Mouse (Mus musculus) neural tube, embryonic 14.5 days (tissue): ENCODE measurements around the gene Stard8. TPM values are rescaled to one million over a fixed set of nuclear protein-coding genes. Genes with fewer than 3 reads are reported as not detected.

Experiments used
- ATAC-seq: fragments of 200-750 bp; cut with Nextera tagmentation; 2 replicates; pipeline ENCODE4 v1.8.0; 2017; ENCODE audit warnings: low read depth, mild to moderate bottlenecking, moderate TSS enrichment, moderate library complexity
- H3K27ac ChIP-seq: fragments of 300-500 bp; sonication (generic); 2 replicates; pipeline ENCODE4 v1.5.1; 2014; ENCODE audit warnings: low read depth, mild to moderate bottlenecking, control low read depth, low read length, moderate library complexity, mixed read lengths
- H3K27me3 ChIP-seq: fragments of 300-500 bp; sonication (generic); 2 replicates; pipeline ENCODE4 v1.6.1; 2014; ENCODE audit warnings: low read length; ENCODE audit not compliant: control insufficient read depth, insufficient read depth
- H3K36me3 ChIP-seq: fragments of 300-500 bp; sonication (generic); 2 replicates; pipeline ENCODE4 v1.6.1; 2014; ENCODE audit warnings: low read length, mixed read lengths; ENCODE audit not compliant: control insufficient read depth, insufficient read depth
- H3K4me1 ChIP-seq: fragments of 300-500 bp; sonication (generic); 2 replicates; pipeline ENCODE4 v1.6.1; 2014; ENCODE audit warnings: low read length; ENCODE audit not compliant: control insufficient read depth, insufficient read depth
- H3K4me2 ChIP-seq: fragments of 300-500 bp; sonication (generic); 2 replicates; pipeline ENCODE4 v1.6.1; 2014; ENCODE audit warnings: mild to moderate bottlenecking, low read depth, low read length, control low read depth
- H3K4me3 ChIP-seq: fragments of 300-500 bp; sonication (generic); 2 replicates; pipeline ENCODE4 v1.5.1; 2014; ENCODE audit warnings: low read depth, low read length, control low read depth, mixed read lengths
- H3K9ac ChIP-seq: fragments of 300-500 bp; sonication (generic); replicated peaks from 2 replicates; pipeline ENCODE4 v1.6.1; 2014; ENCODE audit warnings: low read depth, mild to moderate bottlenecking, control low read depth, low read length, mixed read lengths
- H3K9me3 ChIP-seq: fragments of 300-500 bp; sonication (generic); 2 replicates; pipeline ENCODE4 v1.6.1; 2016; ENCODE audit warnings: low read length; ENCODE audit not compliant: control insufficient read depth
- WGBS: fragments of 180-500 bp; shearing (Covaris S2); extraction: QIAGEN DNeasy Blood & Tissue Kit; methylation state at CpG from one replicate; pipeline ENCODE4 v1.1.7; 2014; 5-methylcytosine and 5-hydroxymethylcytosine counted together
- polyA plus RNA-seq: library from polyadenylated mRNA; unstranded; fragments of >200 nt; fragmentation: Nextera tagmentation; extraction: Ambion mirVana; gene quantifications from 2 replicates; pipeline ENCODE4 v1.2.1, GENCODE M21; 2014

The Stard8 gene
- polyA plus RNA-seq, 1 experiment from 2014 or later, result 1.4 TPM

GRCm38 (mm10) chrX:99054512-99054911 lies 51.5 kb downstream of the Stard8 start:
- no peak overlapping the region for H3K27ac ChIP-seq
- H3K9me3 ChIP-seq, result no peaks in the 10 kb centered on the region
- no peaks in the 10 kb centered on the region for H3K27me3 ChIP-seq
- H3K4me1 ChIP-seq, result no peaks in the 10 kb centered on the region
- WGBS, result 76% methylated on average over 7 of the region's 7 CpGs
- no peak overlapping the region for H3K4me2 ChIP-seq
- no peaks in the 10 kb centered on the region for H3K36me3 ChIP-seq
- H3K4me3 ChIP-seq, result no peak overlapping the region
- no peak overlapping the region for H3K9ac ChIP-seq
- no peak for ATAC-seq

DNA sequence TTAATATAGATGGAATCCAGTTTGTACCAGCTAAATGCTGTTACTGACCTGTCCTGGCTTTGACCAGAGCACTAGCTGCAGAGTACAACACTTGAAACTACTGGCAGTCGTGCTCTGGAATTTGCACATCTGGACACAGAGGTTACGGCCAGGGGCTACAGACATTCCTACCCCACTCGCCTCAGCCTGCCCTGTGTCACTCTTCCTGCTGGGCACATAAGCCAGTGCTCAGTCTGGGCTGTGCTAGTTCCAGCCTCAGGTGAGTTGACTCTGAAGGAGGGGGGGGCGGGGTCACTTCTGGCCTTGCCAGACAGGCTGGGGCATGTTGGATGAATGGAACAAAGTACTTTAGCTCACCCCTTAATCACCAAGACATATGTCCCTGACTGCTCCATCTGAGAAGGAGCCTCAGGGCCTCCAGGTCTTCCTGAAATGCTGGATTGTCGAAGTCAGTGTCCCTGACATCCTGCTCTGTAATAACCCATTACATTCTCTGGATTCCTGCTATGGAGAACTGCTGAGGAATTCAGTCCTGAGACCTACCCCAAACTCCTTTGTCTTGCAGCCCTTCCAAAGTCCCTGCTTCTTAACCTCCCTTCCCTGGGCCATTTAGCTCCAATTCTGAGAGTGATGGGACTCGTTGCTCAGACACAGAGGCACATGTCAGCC lies 54.9 kb downstream of the Stard8 start:
- H3K27ac ChIP-seq, result no peak overlapping the region
- no peaks in the 10 kb centered on the region for H3K4me1 ChIP-seq
- H3K4me3 ChIP-seq, result no peak overlapping the region
- no peak overlapping the region for H3K4me2 ChIP-seq
- H3K9me3 ChIP-seq, result no peaks in the 10 kb centered on the region
- 67% methylated on average over 6 of the region's 6 CpGs for WGBS
- no peak for ATAC-seq
- no peaks in the 10 kb centered on the region for H3K27me3 ChIP-seq
- H3K36me3 ChIP-seq, result no peaks in the 10 kb centered on the region
- no peak overlapping the region for H3K9ac ChIP-seq

DNA sequence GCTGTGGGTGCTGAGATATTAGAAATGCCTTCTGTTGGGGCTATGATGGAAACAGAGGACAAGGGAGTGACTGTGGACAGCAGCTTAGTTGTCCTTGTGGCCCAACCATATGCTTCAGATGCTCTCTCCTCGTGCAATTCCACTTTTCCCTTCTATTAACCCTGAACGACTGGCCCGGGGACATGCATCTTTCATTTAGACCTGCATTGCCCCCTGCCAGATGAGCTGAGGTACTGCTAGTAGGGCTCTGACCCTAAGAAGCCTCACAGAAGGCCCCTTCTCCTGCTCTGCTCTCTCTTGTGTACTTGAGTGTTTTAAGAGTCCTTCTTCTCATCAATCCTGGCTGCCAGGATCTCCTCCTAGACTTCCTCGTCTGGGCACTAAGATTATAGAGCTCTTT lies 56.1 kb downstream of the Stard8 start:
- WGBS, result 25% methylated on average over 4 of the region's 4 CpGs
- no peaks in the 10 kb centered on the region for H3K4me1 ChIP-seq
- H3K27me3 ChIP-seq, result no peaks in the 10 kb centered on the region
- no peaks in the 10 kb centered on the region for H3K9me3 ChIP-seq
- no peak for ATAC-seq
- H3K4me2 ChIP-seq, result no peak overlapping the region
- H3K27ac ChIP-seq, result no peak overlapping the region
- H3K36me3 ChIP-seq, result no peaks in the 10 kb centered on the region
- no peak overlapping the region for H3K4me3 ChIP-seq
- no peak overlapping the region for H3K9ac ChIP-seq

GRCm38 (mm10) chrX:99065582-99065981 lies 62.5 kb downstream of the Stard8 start:
- no peaks in the 10 kb centered on the region for H3K27me3 ChIP-seq
- H3K4me3 ChIP-seq, result no peak overlapping the region
- no peaks in the 10 kb centered on the region for H3K36me3 ChIP-seq
- H3K27ac ChIP-seq, result no peak overlapping the region
- WGBS, result 95% methylated on average over 9 of the region's 9 CpGs
- H3K4me1 ChIP-seq, result no peaks in the 10 kb centered on the region
- ATAC-seq, result no peak
- H3K9ac ChIP-seq, result no peak overlapping the region
- H3K9me3 ChIP-seq, result no peaks in the 10 kb centered on the region
- no peak overlapping the region for H3K4me2 ChIP-seq

- no peaks in the 10 kb centered on the region for H3K9me3 ChIP-seq
- H3K27ac ChIP-seq, result no peak overlapping the region
- no peak overlapping the region for H3K9ac ChIP-seq
- H3K27me3 ChIP-seq, result no peaks in the 10 kb centered on the region
- no peak overlapping the region for H3K4me3 ChIP-seq
- no peak overlapping the region for H3K4me2 ChIP-seq
- ATAC-seq, result no peak
- 92% methylated on average over 9 of the region's 9 CpGs for WGBS
- H3K4me1 ChIP-seq, result no peaks in the 10 kb centered on the region
- no peaks in the 10 kb centered on the region for H3K36me3 ChIP-seq
Observed at GRCm38 (mm10) chrX:99066550-99066949, 63.5 kb downstream of the Stard8 start.

GRCm38 (mm10) chrX:99067232-99067631 lies 64.2 kb downstream of the Stard8 start:
- H3K9me3 ChIP-seq, result no peaks in the 10 kb centered on the region
- H3K4me2 ChIP-seq, result no peak overlapping the region
- H3K4me1 ChIP-seq, result no peaks in the 10 kb centered on the region
- no peaks in the 10 kb centered on the region for H3K36me3 ChIP-seq
- no peak for ATAC-seq
- WGBS, result 81% methylated on average over 7 of the region's 7 CpGs
- H3K9ac ChIP-seq, result no peak overlapping the region
- no peak overlapping the region for H3K4me3 ChIP-seq
- H3K27me3 ChIP-seq, result no peaks in the 10 kb centered on the region
- no peak overlapping the region for H3K27ac ChIP-seq

GRCm38 (mm10) chrX:99067671-99068151 lies 64.7 kb downstream of the Stard8 start:
- no peak overlapping the region for H3K4me2 ChIP-seq
- H3K36me3 ChIP-seq, result no peaks in the 10 kb centered on the region
- no peak overlapping the region for H3K9ac ChIP-seq
- no peaks in the 10 kb centered on the region for H3K27me3 ChIP-seq
- WGBS, result 70% methylated on average over 9 of the region's 9 CpGs
- no peaks in the 10 kb centered on the region for H3K4me1 ChIP-seq
- ATAC-seq, result no peak
- H3K27ac ChIP-seq, result no peak overlapping the region
- no peaks in the 10 kb centered on the region for H3K9me3 ChIP-seq
- H3K4me3 ChIP-seq, result no peak overlapping the region

DNA sequence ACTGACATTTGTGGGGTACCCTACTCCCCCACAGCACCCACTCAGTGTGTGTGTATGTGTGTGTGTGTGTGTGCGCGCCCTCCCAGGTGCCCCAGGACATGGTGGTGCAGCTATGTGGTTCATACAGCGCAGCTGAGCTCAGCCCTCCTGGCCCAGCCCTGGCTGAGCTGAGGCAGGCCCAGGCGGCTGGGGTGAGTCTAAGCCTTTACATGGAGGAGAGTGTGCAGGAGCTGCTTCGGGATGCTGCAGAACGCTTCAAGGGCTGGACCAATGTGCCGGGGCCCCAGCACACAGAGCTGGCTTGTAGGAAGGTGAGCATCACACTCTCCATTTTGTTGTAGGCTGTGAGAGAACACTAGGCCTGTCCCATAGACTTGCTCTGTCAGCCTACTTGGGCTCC lies 68.1 kb downstream of the Stard8 start:
- Histone ChIP-seq H3K4me3 (no peak overlapping the region), H3K4me2 (no peak overlapping the region), H3K4me1 (no peaks in the 10 kb centered on the region), H3K36me3 (no peaks in the 10 kb centered on the region), H3K9me3 (no peaks in the 10 kb centered on the region), H3K27me3 (no peaks in the 10 kb centered on the region), H3K9ac (no peak overlapping the region), H3K27ac (no peak overlapping the region)
- 97% methylated on average over 7 of the region's 7 CpGs for WGBS
- no peak for ATAC-seq

- no peaks in the 10 kb centered on the region for H3K36me3 ChIP-seq
- H3K4me1 ChIP-seq, result no peaks in the 10 kb centered on the region
- H3K9me3 ChIP-seq, result no peaks in the 10 kb centered on the region
- no peak overlapping the region for H3K4me3 ChIP-seq
- no peaks in the 10 kb centered on the region for H3K27me3 ChIP-seq
- H3K4me2 ChIP-seq, result no peak overlapping the region
- no peak for ATAC-seq
- 97% methylated on average over 13 of the region's 13 CpGs for WGBS
- H3K9ac ChIP-seq, result no peak overlapping the region
- no peak overlapping the region for H3K27ac ChIP-seq
Observed at GRCm38 (mm10) chrX:99072596-99072995, 69.5 kb downstream of the Stard8 start.
